Mouse (Mus musculus): ENCODE measurements around the gene Ptprd. TPM values are rescaled to one million over a fixed set of nuclear protein-coding genes. Genes with fewer than 3 reads are reported as not detected.
"Not testable (repeated sequence)": the region's sequence is repeated elsewhere in the genome, so short reads cannot be mapped to it uniquely, and the experiment has no call there.

Ptprd gene
- total RNA-seq, 1 experiment from 2014 or later = not detected

GRCm38 (mm10) chr4:78038401-78038800 is 173.4 kb downstream of the Ptprd start:
- ATAC-seq (replicated peaks in 1 of 2; ENCODE audit: insufficient read depth in 1 of 2, low FRiP score in 2 of 2, low TSS enrichment in 1 of 2, low read depth in 1 of 2, poor library complexity in 2 of 2, severe bottlenecking in 2 of 2) = no peak

GRCm38 (mm10) chr4:78002065-78002464 is 209.7 kb downstream of the Ptprd start:
- no peak for ATAC-seq (replicated peaks in 1 of 2; ENCODE audit: insufficient read depth in 1 of 2, low FRiP score in 2 of 2, low TSS enrichment in 1 of 2, low read depth in 1 of 2, poor library complexity in 2 of 2, severe bottlenecking in 2 of 2)

GRCm38 (mm10) chr4:77992709-77993108 is 219.1 kb downstream of the Ptprd start:
- no peak for ATAC-seq (replicated peaks in 1 of 2; ENCODE audit: insufficient read depth in 1 of 2, low FRiP score in 2 of 2, low TSS enrichment in 1 of 2, low read depth in 1 of 2, poor library complexity in 2 of 2, severe bottlenecking in 2 of 2)

GRCm38 (mm10) chr4:77982094-77982493 is 229.7 kb downstream of the Ptprd start:
- ATAC-seq (replicated peaks in 1 of 2; ENCODE audit: insufficient read depth in 1 of 2, low FRiP score in 2 of 2, low TSS enrichment in 1 of 2, low read depth in 1 of 2, poor library complexity in 2 of 2, severe bottlenecking in 2 of 2) = no peak

GRCm38 (mm10) chr4:77961711-77962110 is 250.1 kb downstream of the Ptprd start:
- no peak for ATAC-seq (replicated peaks in 1 of 2; ENCODE audit: insufficient read depth in 1 of 2, low FRiP score in 2 of 2, low TSS enrichment in 1 of 2, low read depth in 1 of 2, poor library complexity in 2 of 2, severe bottlenecking in 2 of 2)

- no peak for ATAC-seq (replicated peaks in 1 of 2; ENCODE audit: insufficient read depth in 1 of 2, low FRiP score in 2 of 2, low TSS enrichment in 1 of 2, low read depth in 1 of 2, poor library complexity in 2 of 2, severe bottlenecking in 2 of 2)
Observed at GRCm38 (mm10) chr4:77889489-77889888, 322.3 kb downstream of the Ptprd start.

- no peak for ATAC-seq (replicated peaks in 1 of 2; ENCODE audit: insufficient read depth in 1 of 2, low FRiP score in 2 of 2, low TSS enrichment in 1 of 2, low read depth in 1 of 2, poor library complexity in 2 of 2, severe bottlenecking in 2 of 2)
Observed at GRCm38 (mm10) chr4:77880213-77880612, 331.5 kb downstream of the Ptprd start.

- ATAC-seq (replicated peaks in 1 of 2; ENCODE audit: insufficient read depth in 1 of 2, low FRiP score in 2 of 2, low TSS enrichment in 1 of 2, low read depth in 1 of 2, poor library complexity in 2 of 2, severe bottlenecking in 2 of 2) = no peak
Observed at GRCm38 (mm10) chr4:77861269-77861668, 350.5 kb downstream of the Ptprd start.

- not testable (repeated sequence) for ATAC-seq (replicated peaks in 1 of 2; ENCODE audit: insufficient read depth in 1 of 2, low FRiP score in 2 of 2, low TSS enrichment in 1 of 2, low read depth in 1 of 2, poor library complexity in 2 of 2, severe bottlenecking in 2 of 2)
Observed at GRCm38 (mm10) chr4:77797391-77797790, 414.4 kb downstream of the Ptprd start.

- no peak for ATAC-seq (replicated peaks in 1 of 2; ENCODE audit: insufficient read depth in 1 of 2, low FRiP score in 2 of 2, low TSS enrichment in 1 of 2, low read depth in 1 of 2, poor library complexity in 2 of 2, severe bottlenecking in 2 of 2)
Observed at GRCm38 (mm10) chr4:77777237-77777636, 434.5 kb downstream of the Ptprd start.

GRCm38 (mm10) chr4:77763790-77764189 is 448.0 kb downstream of the Ptprd start:
- ATAC-seq (replicated peaks in 1 of 2; ENCODE audit: insufficient read depth in 1 of 2, low FRiP score in 2 of 2, low TSS enrichment in 1 of 2, low read depth in 1 of 2, poor library complexity in 2 of 2, severe bottlenecking in 2 of 2) = no peak

- ATAC-seq (replicated peaks in 1 of 2; ENCODE audit: insufficient read depth in 1 of 2, low FRiP score in 2 of 2, low TSS enrichment in 1 of 2, low read depth in 1 of 2, poor library complexity in 2 of 2, severe bottlenecking in 2 of 2) = no peak
Observed at GRCm38 (mm10) chr4:77743391-77743790, 468.4 kb downstream of the Ptprd start.

GRCm38 (mm10) chr4:77721908-77722307 is 489.9 kb downstream of the Ptprd start:
- no peak for ATAC-seq (replicated peaks in 1 of 2; ENCODE audit: insufficient read depth in 1 of 2, low FRiP score in 2 of 2, low TSS enrichment in 1 of 2, low read depth in 1 of 2, poor library complexity in 2 of 2, severe bottlenecking in 2 of 2)

GRCm38 (mm10) chr4:77717792-77718191 is 494.0 kb downstream of the Ptprd start:
- no peak for ATAC-seq (replicated peaks in 1 of 2; ENCODE audit: insufficient read depth in 1 of 2, low FRiP score in 2 of 2, low TSS enrichment in 1 of 2, low read depth in 1 of 2, poor library complexity in 2 of 2, severe bottlenecking in 2 of 2)

GRCm38 (mm10) chr4:77710231-77710630 is 501.5 kb downstream of the Ptprd start:
- no peak for ATAC-seq (replicated peaks in 1 of 2; ENCODE audit: insufficient read depth in 1 of 2, low FRiP score in 2 of 2, low TSS enrichment in 1 of 2, low read depth in 1 of 2, poor library complexity in 2 of 2, severe bottlenecking in 2 of 2)

GRCm38 (mm10) chr4:77698294-77698693 is 513.5 kb downstream of the Ptprd start:
- ATAC-seq (replicated peaks in 1 of 2; ENCODE audit: insufficient read depth in 1 of 2, low FRiP score in 2 of 2, low TSS enrichment in 1 of 2, low read depth in 1 of 2, poor library complexity in 2 of 2, severe bottlenecking in 2 of 2) = no peak

GRCm38 (mm10) chr4:77675798-77676197 is 536.0 kb downstream of the Ptprd start:
- ATAC-seq (replicated peaks in 1 of 2; ENCODE audit: insufficient read depth in 1 of 2, low FRiP score in 2 of 2, low TSS enrichment in 1 of 2, low read depth in 1 of 2, poor library complexity in 2 of 2, severe bottlenecking in 2 of 2) = no peak

GRCm38 (mm10) chr4:77664761-77665160 is 547.0 kb downstream of the Ptprd start:
- ATAC-seq (replicated peaks in 1 of 2; ENCODE audit: insufficient read depth in 1 of 2, low FRiP score in 2 of 2, low TSS enrichment in 1 of 2, low read depth in 1 of 2, poor library complexity in 2 of 2, severe bottlenecking in 2 of 2) = no peak

GRCm38 (mm10) chr4:77662309-77662708 is 549.5 kb downstream of the Ptprd start:
- no peak for ATAC-seq (replicated peaks in 1 of 2; ENCODE audit: insufficient read depth in 1 of 2, low FRiP score in 2 of 2, low TSS enrichment in 1 of 2, low read depth in 1 of 2, poor library complexity in 2 of 2, severe bottlenecking in 2 of 2)

- no peak for ATAC-seq (replicated peaks in 1 of 2; ENCODE audit: insufficient read depth in 1 of 2, low FRiP score in 2 of 2, low TSS enrichment in 1 of 2, low read depth in 1 of 2, poor library complexity in 2 of 2, severe bottlenecking in 2 of 2)
Observed at GRCm38 (mm10) chr4:77655669-77656068, 556.1 kb downstream of the Ptprd start.
